Mouse (Mus musculus) heart, postnatal 0 days (tissue): ENCODE results near the gene Ss18l1.

Experiments
- CTCF ChIP-seq: IDR thresholded peaks from 2 replicates; pipeline ENCODE4 v1.5.1; 2016; ENCODE audit warnings: antibody characterized with exemption, control low read depth, low read depth
- EP300 ChIP-seq: IDR thresholded peaks from 2 replicates; pipeline ENCODE4 v1.6.1; 2016; ENCODE audit warnings: antibody characterized with exemption, low read depth

DNA sequence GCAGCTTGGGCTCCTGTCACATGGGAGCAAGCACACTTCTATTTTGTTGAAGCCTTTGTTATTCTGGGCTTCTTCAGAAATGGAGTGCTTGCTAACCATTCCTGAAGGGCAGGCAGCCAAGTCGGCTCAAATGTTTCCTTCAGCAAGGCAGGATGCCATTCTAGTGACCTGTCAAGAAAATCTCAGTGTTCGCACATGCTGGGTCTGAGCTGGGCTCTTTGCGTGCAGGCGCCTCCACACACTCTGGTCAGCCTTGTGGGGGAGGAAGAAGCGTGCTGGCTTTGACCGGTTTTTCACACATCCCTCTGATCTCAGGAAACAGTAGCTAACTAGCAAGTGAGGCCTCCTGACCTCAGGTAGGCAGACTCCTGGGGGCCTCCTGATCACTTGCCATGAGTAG, 73.0 kb downstream of the Ss18l1 start:
- no peak for TF ChIP-seq CTCF
- no peak for TF ChIP-seq EP300
